Mouse (Mus musculus): ENCODE measurements around the gene Klf8. TPM values are rescaled to one million over a fixed set of nuclear protein-coding genes. Genes with fewer than 3 reads are reported as not detected.
A peak's percentile ranks its signal among the peaks of the same experiment; 100 is the strongest.

Gene Klf8
- total and polyA plus RNA-seq, 2 experiments from 2014 or later: 5.3 to 21.0 TPM

GRCm38 (mm10) chrX:153359331-153360215 lies 122.3 kb downstream of the Klf8 start:
- H3K36me3 ChIP-seq (ENCODE audit: insufficient read depth, low read length): no peaks in the 10 kb centered on the region
- no peaks in the 10 kb centered on the region for H3K27me3 ChIP-seq (ENCODE audit: insufficient read depth, low read length)
- no peaks in the 10 kb centered on the region for H3K4me1 ChIP-seq (ENCODE audit: insufficient read depth, low read length)
- peak overlapping the region; percentile 56 for H3K4me2 ChIP-seq (ENCODE audit: low read depth, low read length, poor library complexity, severe bottlenecking)
- peak; percentile 79 for ATAC-seq (ENCODE audit: low FRiP score)
- peak; percentile 13 for DNase-seq (ENCODE audit: low spot score)
- no peaks in the 10 kb centered on the region for H3K9me3 ChIP-seq (ENCODE audit: low read length)
- H3K9ac ChIP-seq (replicated peaks; ENCODE audit: low read length, poor library complexity, severe bottlenecking): peak overlapping the region; percentile 48
- TF ChIP-seq CTCF (IDR thresholded peaks at IDR 0.05): peak; percentile 38
- 21% methylated on average over 41 of the region's 43 CpGs for WGBS
- H3K27ac ChIP-seq (ENCODE audit: low read depth, low read length): peak overlapping the region; percentile 55
- peak overlapping the region; percentile 44 for H3K4me3 ChIP-seq (ENCODE audit: low read depth, low read length)

GRCm38 (mm10) chrX:153360216-153360590 lies 122.9 kb downstream of the Klf8 start:
- no peaks in the 10 kb centered on the region for H3K4me1 ChIP-seq (ENCODE audit: insufficient read depth, low read length)
- H3K27ac ChIP-seq (ENCODE audit: low read depth, low read length): peak overlapping the region; percentile 55
- peak; percentile 42 for DNase-seq (ENCODE audit: low spot score)
- H3K36me3 ChIP-seq (ENCODE audit: insufficient read depth, low read length): no peaks in the 10 kb centered on the region
- no peaks in the 10 kb centered on the region for H3K27me3 ChIP-seq (ENCODE audit: insufficient read depth, low read length)
- ATAC-seq (ENCODE audit: low FRiP score): peak; percentile 78
- H3K9me3 ChIP-seq (ENCODE audit: low read length): no peaks in the 10 kb centered on the region
- peak overlapping the region; percentile 48 for H3K9ac ChIP-seq (replicated peaks; ENCODE audit: low read length, poor library complexity, severe bottlenecking)
- peak overlapping the region; percentile 44 for H3K4me3 ChIP-seq (ENCODE audit: low read depth, low read length)
- no peak for TF ChIP-seq CTCF (IDR thresholded peaks at IDR 0.05)
- WGBS: 29% methylated on average over 14 of the region's 15 CpGs
- H3K4me2 ChIP-seq (ENCODE audit: low read depth, low read length, poor library complexity, severe bottlenecking): peak overlapping the region; percentile 56

- no peak for DNase-seq (ENCODE audit: low spot score)
- ATAC-seq (ENCODE audit: low FRiP score): peak; percentile 50
- no peak for TF ChIP-seq CTCF (IDR thresholded peaks at IDR 0.05)
- 25% methylated on average over 9 of the region's 9 CpGs for WGBS
- no peaks in the 10 kb centered on the region for H3K9me3 ChIP-seq (ENCODE audit: low read length)
- H3K27me3 ChIP-seq (ENCODE audit: insufficient read depth, low read length): no peaks in the 10 kb centered on the region
- H3K4me3 ChIP-seq (ENCODE audit: low read depth, low read length): peak overlapping the region; percentile 44
- no peaks in the 10 kb centered on the region for H3K36me3 ChIP-seq (ENCODE audit: insufficient read depth, low read length)
- H3K4me1 ChIP-seq (ENCODE audit: insufficient read depth, low read length): no peaks in the 10 kb centered on the region
- H3K4me2 ChIP-seq (ENCODE audit: low read depth, low read length, poor library complexity, severe bottlenecking): peak overlapping the region; percentile 56
- H3K9ac ChIP-seq (replicated peaks; ENCODE audit: low read length, poor library complexity, severe bottlenecking): peak overlapping the region; percentile 48
- no peak overlapping the region for H3K27ac ChIP-seq (ENCODE audit: low read depth, low read length)
These were observed 123.5 kb downstream of the Klf8 start for GRCm38 (mm10) chrX:153360666-153361269.

- no peak overlapping the region for H3K4me3 ChIP-seq (ENCODE audit: low read depth, low read length)
- no peak overlapping the region for H3K27ac ChIP-seq (ENCODE audit: low read depth, low read length)
- no peaks in the 10 kb centered on the region for H3K9me3 ChIP-seq (ENCODE audit: low read length)
- no peak overlapping the region for H3K4me2 ChIP-seq (ENCODE audit: low read depth, low read length, poor library complexity, severe bottlenecking)
- ATAC-seq (ENCODE audit: low FRiP score): no peak
- 36% methylated on average over 5 of the region's 5 CpGs for WGBS
- peak; percentile 67 for TF ChIP-seq CTCF (IDR thresholded peaks at IDR 0.05)
- H3K9ac ChIP-seq (replicated peaks; ENCODE audit: low read length, poor library complexity, severe bottlenecking): no peak overlapping the region
- no peaks in the 10 kb centered on the region for H3K4me1 ChIP-seq (ENCODE audit: insufficient read depth, low read length)
- DNase-seq (ENCODE audit: low spot score): peak; percentile 47
- H3K36me3 ChIP-seq (ENCODE audit: insufficient read depth, low read length): no peaks in the 10 kb centered on the region
- H3K27me3 ChIP-seq (ENCODE audit: insufficient read depth, low read length): no peaks in the 10 kb centered on the region
These were observed 129.5 kb downstream of the Klf8 start for GRCm38 (mm10) chrX:153366754-153367153.

GRCm38 (mm10) chrX:153369780-153370179 lies 132.5 kb downstream of the Klf8 start:
- Histone ChIP-seq H3K9ac (replicated peaks; ENCODE audit: low read length, poor library complexity, severe bottlenecking) (no peak overlapping the region), H3K27ac (ENCODE audit: low read depth, low read length) (no peak overlapping the region), H3K36me3 (ENCODE audit: insufficient read depth, low read length) (no peaks in the 10 kb centered on the region), H3K4me3 (ENCODE audit: low read depth, low read length) (no peak overlapping the region), H3K4me1 (ENCODE audit: insufficient read depth, low read length) (no peaks in the 10 kb centered on the region), H3K27me3 (ENCODE audit: insufficient read depth, low read length) (no peaks in the 10 kb centered on the region), H3K9me3 (ENCODE audit: low read length) (no peaks in the 10 kb centered on the region), H3K4me2 (ENCODE audit: low read depth, low read length, poor library complexity, severe bottlenecking) (no peak overlapping the region)
- peak; percentile 62 for TF ChIP-seq CTCF (IDR thresholded peaks at IDR 0.05)
- DNase-seq (ENCODE audit: low spot score) (no peak), ATAC-seq (ENCODE audit: low FRiP score) (no peak)
- 34% methylated on average over 8 of the region's 8 CpGs for WGBS

- TF ChIP-seq CTCF (IDR thresholded peaks at IDR 0.05): no peak
- 32% methylated on average over 3 of the region's 3 CpGs for WGBS
- no peak overlapping the region for H3K9ac ChIP-seq (replicated peaks; ENCODE audit: low read length, poor library complexity, severe bottlenecking)
- no peak overlapping the region for H3K4me3 ChIP-seq (ENCODE audit: low read depth, low read length)
- no peaks in the 10 kb centered on the region for H3K27me3 ChIP-seq (ENCODE audit: insufficient read depth, low read length)
- DNase-seq (ENCODE audit: low spot score) (peak; percentile 16), ATAC-seq (ENCODE audit: low FRiP score) (peak; percentile 62)
- H3K27ac ChIP-seq (ENCODE audit: low read depth, low read length): peak overlapping the region; percentile 32; the same call in 1 of the 2 replicates
- no peak overlapping the region for H3K4me2 ChIP-seq (ENCODE audit: low read depth, low read length, poor library complexity, severe bottlenecking)
- H3K9me3 ChIP-seq (ENCODE audit: low read length): no peaks in the 10 kb centered on the region
- no peaks in the 10 kb centered on the region for H3K4me1 ChIP-seq (ENCODE audit: insufficient read depth, low read length)
- no peaks in the 10 kb centered on the region for H3K36me3 ChIP-seq (ENCODE audit: insufficient read depth, low read length)
These were observed 137.8 kb downstream of the Klf8 start for GRCm38 (mm10) chrX:153375105-153375504.
